Comparison of ENCODE assay signal across 16 mouse cellular contexts in the genomic region with DNA sequence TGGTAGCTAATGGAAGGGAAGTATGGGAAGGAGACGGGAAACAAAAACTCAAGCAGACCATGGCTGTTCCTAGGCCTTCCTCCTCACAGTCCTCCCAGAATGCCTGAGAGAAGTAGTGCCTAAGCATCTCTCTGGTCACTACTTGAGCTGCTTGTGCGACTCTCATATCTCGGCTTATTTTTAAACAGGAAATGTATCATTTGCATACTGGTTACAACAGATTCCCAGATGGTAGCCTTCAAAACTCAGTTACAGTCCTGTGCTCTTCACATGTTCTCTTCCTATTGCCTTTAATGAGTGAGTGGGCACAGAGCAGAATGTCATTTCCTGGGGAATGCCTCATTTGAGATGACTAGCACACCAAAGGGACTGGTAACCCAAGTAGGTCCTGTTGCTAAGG.
"Had no signal": no experiment of that assay in that cellular context is flagged by ENCODE, and none has a peak within 500 bp of the region (broad histone marks: within the 10 kb centered on the region; RNA-seq: fewer than 3 reads in every experiment).

No protein-coding gene starts in this region.

- H3K9ac ChIP-seq: intestine, embryonic 15.5 days; limb, embryonic 13.5 days; liver, embryonic 14.5 days; midbrain, embryonic 12.5 days; neural tube, embryonic 13.5 days; stomach, embryonic 15.5 days had no signal

- H3K36me3 ChIP-seq: intestine, embryonic 15.5 days; limb, embryonic 13.5 days; midbrain, embryonic 12.5 days; neural tube, embryonic 13.5 days; stomach, embryonic 15.5 days had no signal

- H3K27ac ChIP-seq: hindbrain, postnatal 0 days; intestine, embryonic 15.5 days; limb, embryonic 13.5 days; liver, embryonic 14.5 days; midbrain, embryonic 12.5 days; neural tube, embryonic 13.5 days; stomach, embryonic 15.5 days had no signal

- H3K27me3 ChIP-seq: intestine, embryonic 15.5 days; neural tube, embryonic 13.5 days; stomach, embryonic 15.5 days had no signal

- ATAC-seq: hindbrain, postnatal 0 days; intestine, embryonic 15.5 days; midbrain, embryonic 16.5 days had no signal

- H3K4me1 ChIP-seq: intestine, embryonic 15.5 days; midbrain, embryonic 12.5 days; neural tube, embryonic 13.5 days had no signal

- DNase-seq: kidney, adult 8-10 months; kidney, postnatal 36 days; left cerebral cortex, postnatal 4 days; retina, postnatal 1 day; right cerebral cortex, postnatal 4 days; spleen, adult 18-20 months; thymus, adult 2 months; thymus, postnatal 25 days had no signal

- H3K9me3 ChIP-seq: intestine, embryonic 15.5 days; limb, embryonic 13.5 days; midbrain, embryonic 12.5 days; neural tube, embryonic 13.5 days; stomach, embryonic 15.5 days had no signal

- H3K4me3 ChIP-seq: intestine, embryonic 15.5 days; limb, embryonic 13.5 days; midbrain, embryonic 12.5 days; neural tube, embryonic 13.5 days; stomach, embryonic 15.5 days had no signal

- H3K4me2 ChIP-seq: intestine, embryonic 15.5 days; limb, embryonic 13.5 days; midbrain, embryonic 12.5 days; neural tube, embryonic 13.5 days; stomach, embryonic 15.5 days had no signal
